Mouse (Mus musculus) ES-E14 (cell line): ENCODE measurements around the gene Epha4. TPM values are rescaled to one million over a fixed set of nuclear protein-coding genes. Genes with fewer than 3 reads are reported as not detected.

Experiments used
- DNase-seq: peaks from one replicate; pipeline ENCODE4 v3.0.0-alpha.2; 2013; ENCODE audit warnings: low read depth, low spot score
- H3K27ac ChIP-seq: 2 replicates; pipeline ENCODE4 v1.5.1; 2012; ENCODE audit warnings: low read depth, mild to moderate bottlenecking, low read length, moderate library complexity, mixed read lengths; ENCODE audit not compliant: poor library complexity, insufficient read depth, severe bottlenecking
- H3K36me3 ChIP-seq: 2 replicates; pipeline ENCODE4 v1.6.1; 2012; ENCODE audit warnings: mild to moderate bottlenecking, low read length, moderate library complexity, mixed read lengths; ENCODE audit not compliant: control insufficient read depth, poor library complexity, insufficient read depth, severe bottlenecking
- H3K4me1 ChIP-seq, 2 experiments: fragments of 150-350 bp in 1 of 2; sonication (generic) in 1 of 2; 2 replicates each; pipeline ENCODE4 v1.6.1; 2012; ENCODE audit warnings: low read length in 2 of 2, mild to moderate bottlenecking in 1 of 2, mixed read lengths in 1 of 2; ENCODE audit not compliant: control insufficient read depth in 2 of 2, insufficient read depth in 2 of 2, poor library complexity in 1 of 2
- H3K4me3 ChIP-seq, 2 experiments: fragments of 150-350 bp in 1 of 2; sonication (generic) in 1 of 2; 2 replicates each; pipeline ENCODE4 v1.5.1; 2012; ENCODE audit warnings: low read length in 2 of 2, low read depth in 1 of 2, mild to moderate bottlenecking in 1 of 2, mixed read lengths in 1 of 2; ENCODE audit not compliant: insufficient read depth in 1 of 2, poor library complexity in 1 of 2, severe bottlenecking in 1 of 2
- H3K9ac ChIP-seq: 2 replicates; pipeline ENCODE4 v1.6.1; 2012; ENCODE audit warnings: low read depth, mild to moderate bottlenecking, low read length, mixed read lengths; ENCODE audit not compliant: poor library complexity, insufficient read depth, severe bottlenecking
- H3K9me3 ChIP-seq: fragments of 150-350 bp; sonication (generic); 2 replicates; pipeline ENCODE4 v1.6.1; 2012; ENCODE audit warnings: low read depth, mild to moderate bottlenecking, low read length; ENCODE audit not compliant: control insufficient read depth, insufficient read depth
- CHD2 ChIP-seq: IDR thresholded peaks from 2 replicates; pipeline ENCODE4 v1.6.1; 2014; ENCODE audit warnings: mild to moderate bottlenecking, low read depth, low read length, inconsistent platforms
- HCFC1 ChIP-seq: IDR thresholded peaks from 2 replicates; pipeline ENCODE4 v1.6.1; 2012; ENCODE audit warnings: low read length, inconsistent platforms, borderline replicate concordance; ENCODE audit not compliant: insufficient read depth
- MAFK ChIP-seq: IDR thresholded peaks from 2 replicates; pipeline ENCODE4 v1.6.1; 2014; ENCODE audit warnings: mild to moderate bottlenecking, low read depth, low read length, inconsistent platforms; ENCODE audit not compliant: insufficient read depth
- ZC3H11A ChIP-seq: IDR thresholded peaks from 2 replicates; pipeline ENCODE4 v1.6.1; 2012; ENCODE audit warnings: low read depth, mild to moderate bottlenecking, inconsistent platforms, low read length, borderline replicate concordance
- ZNF384 ChIP-seq: IDR thresholded peaks from 2 replicates; pipeline ENCODE4 v1.6.1; 2012; ENCODE audit warnings: low read depth, low read length, inconsistent platforms
- in situ Hi-C, 2 experiments: fragments of 600-800 bp; cut with MboI; formaldehyde crosslinking; loops; one replicate each; pipeline ENCODE4 v1.15.1; 2025; ENCODE audit warnings: low sequenced_read_pairs in 2 of 2, inconsistent platforms in 1 of 2; ENCODE audit not compliant: unreplicated experiment in 2 of 2
- total RNA-seq: library from RNA; depleted of rRNA; stranded (reverse); fragments of 300-350 nt; gene quantifications from 2 replicates; pipeline ENCODE4 v1.2.3, GENCODE M21; 2012

Epha4 gene
- total RNA-seq, 1 experiment, result 99.7 TPM

DNA sequence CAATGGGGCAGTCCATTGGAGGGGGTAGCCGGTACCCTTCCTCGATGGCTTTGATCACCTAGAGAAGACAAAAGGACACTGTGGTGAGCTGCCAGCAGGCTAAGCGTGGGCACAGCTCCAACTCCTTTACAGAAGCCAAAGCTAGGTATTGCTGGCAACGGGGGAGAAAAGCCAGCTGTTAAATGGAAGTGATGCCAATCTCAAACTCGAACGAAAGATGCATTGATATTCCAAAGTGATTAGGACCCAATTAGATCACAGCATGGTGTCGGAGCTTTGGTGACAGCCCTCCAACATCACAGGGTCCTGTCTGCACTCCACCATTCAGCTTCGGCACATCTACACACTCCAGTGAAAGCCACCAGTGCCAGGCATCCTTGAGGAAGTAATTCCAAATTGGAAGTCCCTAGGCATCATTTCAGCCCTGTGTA is 137.3 kb downstream of the Epha4 start:
- H3K9ac ChIP-seq, result no peak overlapping the region
- TF ChIP-seq ZC3H11A (no peak), MAFK (no peak), ZNF384 (no peak), CHD2 (no peak), HCFC1 (no peak)
- H3K4me3 ChIP-seq, result no peak overlapping the region
- in situ Hi-C loops, result no loop called here
- no peak for DNase-seq
- H3K4me1 ChIP-seq, result peaks cover 1 to 2% of the 10 kb centered on the region in 2 experiments; a peak in 1 of 4 replicates
- no peaks in the 10 kb centered on the region for H3K9me3 ChIP-seq
- H3K36me3 ChIP-seq, result peaks cover 10% of the 10 kb centered on the region
- H3K27ac ChIP-seq, result no peak overlapping the region

DNA sequence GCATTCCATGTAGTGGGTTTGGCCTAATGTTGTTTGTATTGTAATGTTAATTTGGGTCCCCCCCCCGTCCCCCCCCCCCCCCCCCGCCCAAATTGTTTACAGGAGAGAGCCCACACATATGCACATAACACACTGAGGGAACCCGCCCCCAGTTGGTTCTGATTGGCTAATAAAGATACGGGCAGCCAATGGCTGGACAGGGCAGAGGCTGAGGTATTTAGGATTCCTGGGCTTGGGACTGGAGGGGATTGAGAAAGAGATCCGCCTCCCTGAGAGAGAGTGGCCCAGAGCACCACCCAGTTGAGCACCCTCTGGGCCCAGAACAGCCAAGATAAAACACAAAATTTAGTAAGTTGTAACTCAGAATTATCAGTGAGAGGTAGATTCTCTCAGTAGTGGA is 140.8 kb downstream of the Epha4 start:
- Histone ChIP-seq H3K9me3 (no peaks in the 10 kb centered on the region), H3K36me3 (peaks cover 14% of the 10 kb centered on the region), H3K4me3 (peak overlapping the region in 1 of 2 experiments; percentile 46; a peak in 2 of 4 replicates), H3K4me1 (peaks cover 1 to 2% of the 10 kb centered on the region in 2 experiments; a peak in 1 of 4 replicates), H3K9ac (no peak overlapping the region), H3K27ac (no peak overlapping the region)
- peak; percentile 54 for DNase-seq
- in situ Hi-C loops, result no loop called here
- TF ChIP-seq ZC3H11A (no peak), CHD2 (peak; percentile 67; the same call in 1 of the 2 replicates)

DNA sequence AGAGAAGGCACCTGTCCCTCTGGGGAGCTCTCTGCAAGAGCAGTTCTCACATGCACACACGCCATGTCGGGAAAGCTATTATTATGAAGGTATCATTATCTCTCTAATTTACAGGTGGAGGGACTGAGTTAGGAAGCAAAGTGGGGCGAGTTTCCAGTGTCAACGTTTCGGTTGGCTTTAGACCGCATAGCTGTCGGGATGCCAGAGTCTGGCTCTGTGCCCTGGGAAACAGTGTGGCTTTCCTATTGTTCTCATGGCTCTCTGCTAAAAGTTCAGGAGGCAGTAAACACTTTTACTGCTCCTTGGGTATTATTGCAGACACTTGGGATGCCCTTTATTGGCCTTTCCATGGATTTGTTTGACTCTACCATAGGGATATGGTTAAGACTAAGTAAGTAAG is 144.0 kb downstream of the Epha4 start:
- no peak overlapping the region for H3K27ac ChIP-seq
- in situ Hi-C loops, result no loop called here

GRCm38 (mm10) chr1:77369255-77369837 is 145.5 kb downstream of the Epha4 start:
- H3K4me1 ChIP-seq, result peaks cover 0 to 2% of the 10 kb centered on the region in 2 experiments; a peak in 1 of 4 replicates
- no peak for TF ChIP-seq ZNF384
- TF ChIP-seq CHD2, result no peak
- H3K9ac ChIP-seq, result no peak overlapping the region
- in situ Hi-C loops, result no loop called here
- peaks cover 6% of the 10 kb centered on the region; the same call in 1 of the 2 replicates for H3K36me3 ChIP-seq
- DNase-seq, result no peak
- no peaks in the 10 kb centered on the region for H3K9me3 ChIP-seq
- H3K4me3 ChIP-seq, result no peak overlapping the region
- H3K27ac ChIP-seq, result no peak overlapping the region

More for the DNA sequence above, 144.0 kb downstream of the Epha4 start:
- Histone ChIP-seq H3K4me1 (peaks cover 1 to 2% of the 10 kb centered on the region in 2 experiments; a peak in 1 of 4 replicates), H3K4me3 (no peak overlapping the region), H3K36me3 (peaks cover 7% of the 10 kb centered on the region), H3K9ac (no peak overlapping the region), H3K9me3 (no peaks in the 10 kb centered on the region)
- DNase-seq, result no peak
- TF ChIP-seq HCFC1, result no peak
- TF ChIP-seq ZC3H11A, result no peak
- no peak for TF ChIP-seq CHD2
- no peak for TF ChIP-seq ZNF384
- TF ChIP-seq MAFK, result no peak

DNA sequence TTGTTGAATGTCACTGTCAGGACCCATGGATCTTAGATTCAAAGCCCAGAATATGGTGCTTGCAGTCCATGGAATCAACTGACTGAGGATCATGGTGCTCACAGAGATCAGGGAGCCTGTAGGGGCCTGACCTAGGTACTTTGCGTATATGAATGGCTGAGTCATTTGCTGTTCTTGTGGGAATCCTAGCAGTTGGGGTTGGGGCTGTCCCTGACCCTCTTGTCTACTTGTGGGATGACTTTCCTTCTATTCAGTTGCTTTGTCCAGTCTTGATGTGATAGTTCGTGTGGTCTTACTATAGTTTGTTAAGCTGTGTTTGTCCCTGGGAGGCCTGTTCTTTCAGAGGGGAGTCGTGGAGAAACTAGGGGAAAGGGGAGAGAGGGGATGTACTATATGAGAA is 149.0 kb downstream of the Epha4 start:
- peaks cover 5% of the 10 kb centered on the region; the same call in 1 of the 2 replicates for H3K36me3 ChIP-seq
- no peak for DNase-seq
- H3K4me3 ChIP-seq, result no peak overlapping the region
- no peaks in the 10 kb centered on the region for H3K9me3 ChIP-seq
- H3K9ac ChIP-seq, result no peak overlapping the region
- in situ Hi-C loops, result no loop called here
- no peak overlapping the region for H3K27ac ChIP-seq
- H3K4me1 ChIP-seq, result no peaks in the 10 kb centered on the region
- TF ChIP-seq MAFK, result no peak
- no peak for TF ChIP-seq ZNF384
- no peak for TF ChIP-seq HCFC1
- no peak for TF ChIP-seq ZC3H11A
- no peak for TF ChIP-seq CHD2
